Mouse (Mus musculus) olfactory bulb, adult 2 months (tissue): ENCODE data around the gene Ube2e3. TPM values are rescaled to one million over a fixed set of nuclear protein-coding genes. Genes with fewer than 3 reads are reported as not detected.

Experiments
- H3K27ac ChIP-seq: fragments of 200-500 bp; 2 replicates; pipeline ENCODE4 v1.5.1; 2012; ENCODE audit warnings: low read depth, low read length; ENCODE audit not compliant: insufficient read depth
- H3K4me1 ChIP-seq: fragments of 200-500 bp; 2 replicates; pipeline ENCODE4 v1.6.1; 2012; ENCODE audit warnings: low read length; ENCODE audit not compliant: control insufficient read depth, insufficient read depth
- H3K4me3 ChIP-seq: fragments of 200-500 bp; 2 replicates; pipeline ENCODE4 v1.5.1; 2012; ENCODE audit warnings: mild to moderate bottlenecking, low read depth, low read length, moderate library complexity; ENCODE audit not compliant: insufficient read depth
- CTCF ChIP-seq: fragments of 200-500 bp; IDR thresholded peaks from 2 replicates; pipeline ENCODE4 v1.5.1; 2012; ENCODE audit warnings: low read depth, mild to moderate bottlenecking, low read length, moderate library complexity; ENCODE audit not compliant: insufficient read depth
- POLR2A ChIP-seq: fragments of 200-500 bp; IDR thresholded peaks from 2 replicates; pipeline ENCODE4 v1.6.1; 2012; ENCODE audit warnings: mild to moderate bottlenecking, low read depth, low read length, moderate library complexity; ENCODE audit not compliant: insufficient read depth
- WGBS: fragments of 180-500 bp; shearing (Covaris S2); methylation state at CpG from one replicate; pipeline ENCODE4 v1.1.7; 2018; 5-methylcytosine and 5-hydroxymethylcytosine counted together
- polyA plus RNA-seq: library from polyadenylated mRNA; stranded (reverse); fragments of >200 nt; gene quantifications from 2 replicates; pipeline ENCODE4 v1.2.4, GENCODE M21; 2012; ENCODE audit warnings: low replicate concordance; ENCODE audit not compliant: missing spikeins, insufficient read depth, insufficient read length

Ube2e3 gene
- polyA plus RNA-seq, 1 experiment: not detected

- H3K27ac ChIP-seq: no peak overlapping the region
- H3K4me3 ChIP-seq: no peak overlapping the region
- peaks cover 3% of the 10 kb centered on the region; the same call in 1 of the 2 replicates for H3K4me1 ChIP-seq
- TF ChIP-seq CTCF (no peak), POLR2A (no peak)
Observed at GRCm38 (mm10) chr2:78911516-78911915, 43.6 kb downstream of the Ube2e3 start.

DNA sequence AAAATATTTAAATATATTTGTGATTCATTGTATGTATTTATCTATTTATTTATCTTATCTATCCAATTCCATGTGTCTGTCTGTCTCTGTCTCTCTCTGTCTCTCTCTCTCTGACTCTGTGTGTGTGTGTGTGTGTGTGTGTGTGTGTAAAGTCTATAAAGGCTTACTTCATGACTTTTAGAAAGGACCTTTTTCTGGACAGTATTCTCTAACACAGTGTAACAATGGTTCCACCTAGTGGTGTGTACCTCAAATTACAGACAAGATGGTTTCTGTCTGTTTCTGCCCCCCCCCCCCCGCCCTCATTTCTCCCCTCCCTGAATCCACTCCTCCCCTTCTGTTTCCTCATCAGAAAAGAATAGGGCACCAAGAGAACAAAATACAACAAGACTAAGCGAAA, 46.9 kb downstream of the Ube2e3 start:
- TF ChIP-seq CTCF (no peak), POLR2A (no peak)
- Histone ChIP-seq H3K27ac (no peak overlapping the region), H3K4me3 (no peak overlapping the region), H3K4me1 (no peaks in the 10 kb centered on the region)
- WGBS: 93% methylated on average over 2 of the region's 2 CpGs

- no peak for TF ChIP-seq CTCF
- no peak for TF ChIP-seq POLR2A
- no peak overlapping the region for H3K27ac ChIP-seq
- WGBS: 71% methylated on average over 6 of the region's 6 CpGs
- H3K4me1 ChIP-seq: peaks cover 5% of the 10 kb centered on the region
- no peak overlapping the region for H3K4me3 ChIP-seq
Observed at GRCm38 (mm10) chr2:78922980-78923674, 55.2 kb downstream of the Ube2e3 start.

GRCm38 (mm10) chr2:78925807-78926206, 57.9 kb downstream of the Ube2e3 start:
- Histone ChIP-seq H3K27ac (no peak overlapping the region), H3K4me1 (peaks cover 5% of the 10 kb centered on the region), H3K4me3 (no peak overlapping the region)
- WGBS: 84% methylated on average over 1 of the region's 1 CpGs
- TF ChIP-seq POLR2A: no peak
- no peak for TF ChIP-seq CTCF

- TF ChIP-seq POLR2A (no peak), CTCF (no peak)
- H3K27ac ChIP-seq: no peak overlapping the region
- H3K4me1 ChIP-seq: peaks cover 5% of the 10 kb centered on the region
- H3K4me3 ChIP-seq: no peak overlapping the region
- WGBS: 56% methylated on average over 3 of the region's 3 CpGs
Observed at GRCm38 (mm10) chr2:78927625-78928024, 59.7 kb downstream of the Ube2e3 start.

DNA sequence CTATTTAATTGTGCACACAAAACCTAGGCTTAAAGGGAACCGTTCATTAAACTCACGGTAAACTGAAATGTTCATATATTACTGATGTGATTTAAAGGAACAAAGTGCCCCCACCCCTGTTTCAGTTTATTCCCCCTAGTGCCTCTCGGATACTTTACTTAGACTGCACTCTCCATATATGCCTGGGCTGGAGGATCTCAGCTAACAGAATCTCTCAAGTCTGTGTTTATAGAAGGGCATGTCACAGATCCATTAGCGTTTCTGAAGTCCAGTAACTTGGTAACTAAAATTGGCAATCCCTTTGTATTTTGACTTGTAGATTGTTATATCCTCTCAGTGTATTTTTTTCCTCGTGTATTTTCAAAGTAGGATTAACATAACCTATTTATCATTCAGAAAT, 60.2 kb downstream of the Ube2e3 start:
- TF ChIP-seq POLR2A: no peak
- no peak for TF ChIP-seq CTCF
- no peak overlapping the region for H3K27ac ChIP-seq

DNA sequence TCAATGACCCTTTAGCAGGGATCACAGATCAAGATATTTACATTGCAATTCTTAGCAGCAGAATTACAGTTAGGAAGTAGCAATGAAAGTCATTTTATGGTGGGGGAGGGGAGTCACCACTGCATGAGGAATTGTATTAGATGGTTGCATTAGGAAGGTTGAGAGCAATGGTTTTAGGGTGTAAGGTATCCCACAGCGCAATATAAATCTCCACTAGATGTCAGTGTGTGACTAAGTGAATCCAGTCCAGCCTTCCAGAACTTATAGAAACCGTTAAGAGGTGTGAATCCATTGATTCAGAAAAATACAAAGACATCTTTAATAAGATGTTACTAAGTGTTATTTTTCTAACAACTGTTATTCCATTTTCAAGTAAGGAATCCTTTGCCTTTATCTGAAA, 63.4 kb downstream of the Ube2e3 start:
- TF ChIP-seq POLR2A (no peak), CTCF (no peak)
- Histone ChIP-seq H3K4me1 (peaks cover 2% of the 10 kb centered on the region; the same call in 1 of the 2 replicates), H3K4me3 (no peak overlapping the region), H3K27ac (no peak overlapping the region)
- WGBS: 35% methylated on average over 2 of the region's 2 CpGs

More for the DNA sequence above, 60.2 kb downstream of the Ube2e3 start:
- Histone ChIP-seq H3K4me3 (no peak overlapping the region), H3K4me1 (peaks cover 2% of the 10 kb centered on the region; the same call in 1 of the 2 replicates)
- 39% methylated on average over 5 of the region's 5 CpGs for WGBS

GRCm38 (mm10) chr2:78959451-78959850, 91.5 kb downstream of the Ube2e3 start:
- no peaks in the 10 kb centered on the region for H3K4me1 ChIP-seq
- no peak overlapping the region for H3K27ac ChIP-seq
- TF ChIP-seq CTCF: no peak
- TF ChIP-seq POLR2A: no peak
- no peak overlapping the region for H3K4me3 ChIP-seq
- 17% methylated on average over 3 of the region's 3 CpGs for WGBS

DNA sequence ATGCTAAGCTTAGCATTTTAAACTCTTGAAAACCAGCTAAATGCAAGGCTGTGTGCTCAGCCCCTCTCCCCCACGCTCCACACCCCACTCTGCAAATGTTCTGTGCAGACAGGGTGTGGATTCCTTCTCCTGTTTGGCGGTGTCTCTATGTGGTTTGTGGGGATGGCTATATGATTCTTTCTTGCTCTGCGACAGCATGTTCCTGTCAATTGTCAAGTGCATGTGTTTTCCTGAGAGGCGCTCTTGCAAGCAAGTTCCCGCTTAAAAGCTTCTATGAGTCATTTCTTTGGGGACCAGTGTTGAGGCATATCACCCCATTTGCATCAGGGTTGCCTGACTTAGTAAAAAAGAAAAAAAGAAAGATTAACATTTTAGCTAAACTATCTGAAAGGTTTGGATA, 92.4 kb downstream of the Ube2e3 start:
- 86% methylated on average over 5 of the region's 5 CpGs for WGBS

GRCm38 (mm10) chr2:78961023-78961422, 93.1 kb downstream of the Ube2e3 start:
- TF ChIP-seq POLR2A: no peak
- TF ChIP-seq CTCF: no peak
- H3K4me3 ChIP-seq: no peak overlapping the region
- WGBS: 52% methylated on average over 7 of the region's 7 CpGs

More for the DNA sequence above, 92.4 kb downstream of the Ube2e3 start:
- no peak overlapping the region for H3K4me3 ChIP-seq
- no peaks in the 10 kb centered on the region for H3K4me1 ChIP-seq
- TF ChIP-seq CTCF: no peak
- no peak for TF ChIP-seq POLR2A
- no peak overlapping the region for H3K27ac ChIP-seq

More at GRCm38 (mm10) chr2:78961023-78961422, 93.1 kb downstream of the Ube2e3 start:
- H3K4me1 ChIP-seq: no peaks in the 10 kb centered on the region
- H3K27ac ChIP-seq: no peak overlapping the region
